Mouse (Mus musculus) brown adipose tissue, adult 24 weeks (tissue): ENCODE results near the gene Gm21312. TPM values are rescaled to one million over a fixed set of nuclear protein-coding genes. Genes with fewer than 3 reads are reported as not detected.
"Not testable (repeated sequence)": the region's sequence is repeated elsewhere in the genome, so short reads cannot be mapped to it uniquely, and the experiment has no call there.

Experiments
- H3K27ac ChIP-seq: fragments of 200-500 bp; replicated peaks from 2 replicates; pipeline ENCODE4 v1.5.1; 2012; ENCODE audit warnings: low read depth, mild to moderate bottlenecking, low read length
- H3K4me1 ChIP-seq: fragments of 200-500 bp; 2 replicates; pipeline ENCODE4 v1.6.1; 2012; ENCODE audit warnings: low read length, mixed read lengths; ENCODE audit not compliant: control insufficient read depth, insufficient read depth, insufficient read length
- H3K4me3 ChIP-seq: fragments of 200-500 bp; 2 replicates; pipeline ENCODE4 v1.5.1; 2012; ENCODE audit warnings: low read depth, mild to moderate bottlenecking, low read length, moderate library complexity; ENCODE audit not compliant: insufficient read depth
- polyA plus RNA-seq: library from polyadenylated mRNA; stranded (reverse); fragments of >200 nt; gene quantifications from 2 replicates; pipeline ENCODE4 v1.2.4, GENCODE M21; 2012; ENCODE audit not compliant: missing spikeins, insufficient read depth, insufficient read length

Gm21312 gene
- polyA plus RNA-seq = not detected in 2 replicates

DNA sequence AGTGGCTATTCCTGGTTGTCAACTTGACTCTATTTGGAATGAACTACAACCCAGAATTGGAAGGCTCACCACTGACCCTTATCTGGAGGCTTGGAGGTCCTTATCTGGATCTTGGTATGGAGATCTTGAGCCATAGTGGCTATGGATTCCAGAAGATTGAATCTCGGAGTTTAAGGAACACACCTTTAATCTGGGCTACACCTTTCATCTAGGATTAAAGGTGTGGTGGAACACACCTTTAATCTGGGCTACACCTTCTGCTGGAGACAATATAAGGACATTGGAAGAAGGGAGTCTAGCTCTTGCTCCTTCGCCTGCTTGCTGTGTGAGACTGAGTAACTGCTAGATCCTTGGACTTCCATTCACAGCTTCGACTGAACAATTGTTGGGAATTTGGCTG is at the start of gene Gm21312:
TSS of gene Gm21312 (plus strand) at position 301 of the 400 bp plus-strand sequence.
- not testable (repeated sequence) for H3K4me3 ChIP-seq, H3K4me1 ChIP-seq, H3K27ac ChIP-seq

DNA sequence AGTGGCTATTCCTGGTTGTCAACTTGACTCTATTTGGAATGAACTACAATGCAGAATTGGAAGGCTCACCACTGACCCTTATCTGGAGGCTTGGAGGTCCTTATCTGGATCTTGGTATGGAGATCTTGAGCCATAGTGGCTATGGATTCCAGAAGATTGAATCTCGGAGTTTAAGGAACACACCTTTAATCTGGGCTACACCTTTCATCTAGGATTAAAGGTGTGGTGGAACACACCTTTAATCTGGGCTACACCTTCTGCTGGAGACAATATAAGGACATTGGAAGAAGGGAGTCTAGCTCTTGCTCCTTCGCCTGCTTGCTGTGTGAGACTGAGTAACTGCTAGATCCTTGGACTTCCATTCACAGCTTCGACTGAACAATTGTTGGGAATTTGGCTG is 34.1 kb upstream of the Gm21312 start, which contains the start of gene Gm21293:
TSS of gene Gm21293 (plus strand) at position 301 of the 400 bp plus-strand sequence.
- H3K27ac ChIP-seq, H3K4me1 ChIP-seq, H3K4me3 ChIP-seq: not testable (repeated sequence)

DNA sequence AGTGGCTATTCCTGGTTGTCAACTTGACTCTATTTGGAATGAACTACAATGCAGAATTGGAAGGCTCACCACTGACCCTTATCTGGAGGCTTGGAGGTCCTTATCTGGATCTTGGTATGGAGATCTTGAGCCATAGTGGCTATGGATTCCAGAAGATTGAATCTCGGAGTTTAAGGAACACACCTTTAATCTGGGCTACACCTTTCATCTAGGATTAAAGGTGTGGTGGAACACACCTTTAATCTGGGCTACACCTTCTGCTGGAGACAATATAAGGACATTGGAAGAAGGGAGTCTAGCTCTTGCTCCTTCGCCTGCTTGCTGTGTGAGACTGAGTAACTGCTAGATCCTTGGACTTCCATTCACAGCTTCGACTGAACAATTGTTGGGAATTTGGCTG is 25.6 kb upstream of the Gm21312 start, which contains the start of gene Gm6763:
TSS of gene Gm6763 (plus strand) at position 301 of the 400 bp plus-strand sequence.
- H3K4me3 ChIP-seq, H3K4me1 ChIP-seq, H3K27ac ChIP-seq: not testable (repeated sequence)

DNA sequence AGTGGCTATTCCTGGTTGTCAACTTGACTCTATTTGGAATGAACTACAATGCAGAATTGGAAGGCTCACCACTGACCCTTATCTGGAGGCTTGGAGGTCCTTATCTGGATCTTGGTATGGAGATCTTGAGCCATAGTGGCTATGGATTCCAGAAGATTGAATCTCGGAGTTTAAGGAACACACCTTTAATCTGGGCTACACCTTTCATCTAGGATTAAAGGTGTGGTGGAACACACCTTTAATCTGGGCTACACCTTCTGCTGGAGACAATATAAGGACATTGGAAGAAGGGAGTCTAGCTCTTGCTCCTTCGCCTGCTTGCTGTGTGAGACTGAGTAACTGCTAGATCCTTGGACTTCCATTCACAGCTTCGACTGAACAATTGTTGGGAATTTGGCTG is 17.1 kb upstream of the Gm21312 start, which contains the start of gene Gm8764:
TSS of gene Gm8764 (plus strand) at position 301 of the 400 bp plus-strand sequence.
- H3K4me1 ChIP-seq, H3K4me3 ChIP-seq, H3K27ac ChIP-seq: not testable (repeated sequence)

DNA sequence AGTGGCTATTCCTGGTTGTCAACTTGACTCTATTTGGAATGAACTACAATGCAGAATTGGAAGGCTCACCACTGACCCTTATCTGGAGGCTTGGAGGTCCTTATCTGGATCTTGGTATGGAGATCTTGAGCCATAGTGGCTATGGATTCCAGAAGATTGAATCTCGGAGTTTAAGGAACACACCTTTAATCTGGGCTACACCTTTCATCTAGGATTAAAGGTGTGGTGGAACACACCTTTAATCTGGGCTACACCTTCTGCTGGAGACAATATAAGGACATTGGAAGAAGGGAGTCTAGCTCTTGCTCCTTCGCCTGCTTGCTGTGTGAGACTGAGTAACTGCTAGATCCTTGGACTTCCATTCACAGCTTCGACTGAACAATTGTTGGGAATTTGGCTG is 8.6 kb upstream of the Gm21312 start, which contains the start of gene Gm21304:
TSS of gene Gm21304 (plus strand) at position 301 of the 400 bp plus-strand sequence.
- H3K27ac ChIP-seq, H3K4me3 ChIP-seq, H3K4me1 ChIP-seq: not testable (repeated sequence)

- H3K4me3 ChIP-seq, H3K4me1 ChIP-seq, H3K27ac ChIP-seq: not testable (repeated sequence)
Measured at GRCm38 (mm10) chr10:104185233-104185632, 8.4 kb downstream of the Gm21312 start, which contains the start of gene Gm20765. Gm20765 (plus strand) TSS chr10:104185533.

DNA sequence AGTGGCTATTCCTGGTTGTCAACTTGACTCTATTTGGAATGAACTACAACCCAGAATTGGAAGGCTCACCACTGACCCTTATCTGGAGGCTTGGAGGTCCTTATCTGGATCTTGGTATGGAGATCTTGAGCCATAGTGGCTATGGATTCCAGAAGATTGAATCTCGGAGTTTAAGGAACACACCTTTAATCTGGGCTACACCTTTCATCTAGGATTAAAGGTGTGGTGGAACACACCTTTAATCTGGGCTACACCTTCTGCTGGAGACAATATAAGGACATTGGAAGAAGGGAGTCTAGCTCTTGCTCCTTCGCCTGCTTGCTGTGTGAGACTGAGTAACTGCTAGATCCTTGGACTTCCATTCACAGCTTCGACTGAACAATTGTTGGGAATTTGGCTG is 16.9 kb downstream of the Gm21312 start, which contains the start of gene Gm4340:
TSS of gene Gm4340 (plus strand) at position 301 of the 400 bp plus-strand sequence.
- not testable (repeated sequence) for H3K27ac ChIP-seq

GRCm38 (mm10) chr10:104209655-104210054 is 32.8 kb downstream of the Gm21312 start:
- Histone ChIP-seq H3K4me1 (no peaks in the 10 kb centered on the region), H3K4me3 (no peak overlapping the region), H3K27ac (no peak overlapping the region)

More for the DNA sequence above, 16.9 kb downstream of the Gm21312 start, which contains the start of gene Gm4340:
- H3K4me1 ChIP-seq, H3K4me3 ChIP-seq: not testable (repeated sequence)

DNA sequence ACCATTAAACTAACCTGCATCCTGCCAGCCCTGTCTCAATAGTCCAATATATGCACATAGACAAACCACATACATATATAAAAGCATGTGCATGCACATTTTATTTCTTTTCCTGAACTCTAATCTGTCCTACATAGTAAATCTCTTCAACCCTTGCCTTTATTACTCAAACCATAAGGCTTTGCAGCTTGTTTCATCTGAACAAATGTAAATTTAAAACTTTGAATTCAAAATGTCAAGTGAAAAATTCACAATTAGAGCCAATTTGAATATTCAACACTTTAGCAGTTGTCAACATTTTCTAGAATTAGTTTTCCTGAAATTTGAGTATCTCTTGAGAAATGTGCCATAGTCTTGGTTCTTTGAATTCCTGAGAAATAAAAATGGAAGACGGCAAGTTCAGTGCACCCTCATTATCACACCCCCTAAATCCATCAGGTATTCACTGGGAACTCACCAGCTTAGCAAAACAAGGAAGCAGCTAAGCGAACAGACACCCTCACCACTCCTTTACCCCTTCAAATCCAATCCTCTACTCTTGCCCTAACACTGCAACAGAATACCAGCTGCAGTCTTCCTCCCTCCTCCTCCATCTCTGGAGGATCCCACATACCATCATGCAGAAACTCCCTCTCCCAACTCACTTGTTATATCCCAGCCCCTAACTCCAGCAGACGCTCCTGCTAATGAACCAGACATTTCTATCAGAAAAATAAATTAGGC is 33.6 kb downstream of the Gm21312 start:
- H3K4me1 ChIP-seq = no peaks in the 10 kb centered on the region
- H3K4me3 ChIP-seq = no peak overlapping the region
- no peak overlapping the region for H3K27ac ChIP-seq

DNA sequence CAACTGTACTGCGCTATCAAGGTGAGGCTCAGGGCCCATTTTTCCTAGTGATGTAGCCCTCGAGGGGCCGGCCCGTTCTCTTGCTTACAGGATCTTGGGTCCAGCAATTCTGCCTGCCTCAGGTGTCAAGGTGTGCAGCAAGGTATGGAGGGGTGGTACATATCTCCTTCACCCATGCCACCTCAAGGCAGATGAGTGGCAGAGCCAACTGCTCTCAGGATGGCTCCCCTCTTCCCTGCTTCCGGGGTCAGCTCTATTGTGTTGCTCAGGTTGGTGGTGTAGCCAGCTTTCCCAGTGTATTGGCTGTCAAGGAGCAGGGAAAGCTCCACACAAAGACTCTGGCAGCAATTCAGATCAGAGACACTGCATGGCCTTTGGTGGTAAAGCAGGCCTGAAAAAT is 37.7 kb downstream of the Gm21312 start:
- H3K27ac ChIP-seq = no peak overlapping the region
- H3K4me1 ChIP-seq = no peaks in the 10 kb centered on the region
- H3K4me3 ChIP-seq = no peak overlapping the region

- H3K27ac ChIP-seq = no peak overlapping the region
- H3K4me3 ChIP-seq = no peak overlapping the region
- H3K4me1 ChIP-seq = no peaks in the 10 kb centered on the region
Measured at GRCm38 (mm10) chr10:104220303-104221021, 43.6 kb downstream of the Gm21312 start.

Other genes starting within 250 kb of the Gm21312 start
- not detected in 2 replicates for gene Gm21293, start 34.0 kb upstream of the Gm21312 start, polyA plus RNA-seq
- gene Gm6763, start 25.5 kb upstream of the Gm21312 start, polyA plus RNA-seq = not detected in 2 replicates
- gene Gm8764, start 17.0 kb upstream of the Gm21312 start, polyA plus RNA-seq = not detected in 2 replicates
- gene Gm21304, start 8.5 kb upstream of the Gm21312 start, polyA plus RNA-seq = not detected in 2 replicates
- gene Gm20765, start 8.5 kb downstream of the Gm21312 start, polyA plus RNA-seq = not detected in 2 replicates
- gene Gm4340, start 17.0 kb downstream of the Gm21312 start, polyA plus RNA-seq = not detected in 2 replicates